Comparison of ENCODE assay signal across 10 mouse cellular contexts in the genomic region with DNA sequence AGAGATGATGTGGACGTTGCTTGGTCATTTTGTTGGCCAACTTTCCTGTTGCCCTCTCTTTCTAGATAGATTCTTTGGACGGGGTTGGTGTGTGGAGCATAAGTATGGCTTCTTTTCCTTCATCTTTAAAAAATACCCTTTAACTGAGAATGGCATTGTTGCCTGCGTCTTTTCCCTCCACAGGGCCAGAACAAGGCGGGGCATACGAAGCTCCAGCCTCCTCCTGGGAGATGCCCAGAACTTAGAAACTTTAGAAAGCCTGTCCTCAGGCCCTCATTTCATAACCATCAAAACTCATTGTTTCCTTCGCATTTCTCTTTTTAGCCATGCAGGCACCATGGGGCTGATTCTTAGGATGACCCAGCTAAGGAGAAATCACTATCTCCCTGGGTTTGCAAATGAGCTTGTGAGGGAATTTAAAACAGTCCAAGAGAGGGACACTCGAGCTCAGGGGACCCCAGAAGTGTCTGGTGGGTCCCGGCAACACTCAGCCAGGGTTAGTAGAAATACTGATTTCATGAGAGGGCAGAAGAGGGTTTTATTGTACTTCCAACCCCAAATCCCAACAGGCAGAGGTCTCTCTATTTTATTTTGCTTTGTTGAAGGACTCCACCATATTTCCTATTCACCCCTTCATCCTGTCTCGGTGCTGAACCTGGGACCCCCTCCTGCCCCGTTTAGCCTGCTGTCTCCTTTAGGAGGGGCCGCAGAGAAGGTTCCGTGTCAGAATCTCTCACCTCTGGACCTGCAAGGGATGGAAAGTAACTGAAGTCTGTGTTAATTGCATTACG.
DNase-seq lines count a peak whose midpoint lies in the region; ATAC-seq and TF ChIP-seq lines count a peak whose summit lies in the region.
"Had no signal": no experiment of that assay in that cellular context is flagged by ENCODE, and none has a peak within 500 bp of the region (broad histone marks: within the 10 kb centered on the region; RNA-seq: fewer than 3 reads in every experiment).

No protein-coding gene starts in this region.

- H3K9me3 ChIP-seq in kidney, embryonic 14.5 days (ENCODE audit: control insufficient read depth, low read length): peaks cover 7% of the 10 kb centered on the region; the same call in 1 of the 2 replicates
- peaks cover 7% of the 10 kb centered on the region; the same call in 1 of the 2 replicates for H3K9me3 ChIP-seq in embryonic facial prominence, embryonic 14.5 days (ENCODE audit: control insufficient read depth, low read length)
- peaks cover 6% of the 10 kb centered on the region; the same call in 1 of the 2 replicates for H3K9me3 ChIP-seq in hindbrain, embryonic 13.5 days
- H3K9me3 ChIP-seq in midbrain, postnatal 0 days (ENCODE audit: low read length): no peaks in the 10 kb centered on the region

- H3K4me3 ChIP-seq in kidney, embryonic 14.5 days (ENCODE audit: low read length): no peak overlapping the region
- H3K4me3 ChIP-seq in embryonic facial prominence, embryonic 14.5 days (ENCODE audit: low read depth, low read length): no peak overlapping the region
- H3K4me3 ChIP-seq in hindbrain, embryonic 13.5 days: 0 out of 2 replicates have a peak overlapping the region, but pooled peaks have one; percentile 10
- no peak overlapping the region for H3K4me3 ChIP-seq in midbrain, postnatal 0 days (ENCODE audit: low read depth, low read length)
- H3K4me3 ChIP-seq: myocyte had no signal

- no peak for TF ChIP-seq CTCF in midbrain, postnatal 0 days (IDR thresholded peaks at IDR 0.05)

- peaks cover 6% of the 10 kb centered on the region for H3K4me1 ChIP-seq in kidney, embryonic 14.5 days (ENCODE audit: control insufficient read depth, insufficient read depth, low read length)
- 0 out of 2 replicates have a peak, but pooled peaks cover 7% of the 10 kb centered on the region for H3K4me1 ChIP-seq in embryonic facial prominence, embryonic 14.5 days (ENCODE audit: control insufficient read depth, insufficient read depth, low read length)
- H3K4me1 ChIP-seq in hindbrain, embryonic 13.5 days (replicated peaks): peaks cover 35% of the 10 kb centered on the region
- no peaks in the 10 kb centered on the region for H3K4me1 ChIP-seq in midbrain, postnatal 0 days (ENCODE audit: insufficient read depth, low read length)

- H3K9ac ChIP-seq in kidney, embryonic 14.5 days (ENCODE audit: low read depth, low read length): no peak overlapping the region
- no peak overlapping the region for H3K9ac ChIP-seq in embryonic facial prominence, embryonic 14.5 days (ENCODE audit: low read depth, low read length)
- H3K9ac ChIP-seq in hindbrain, embryonic 13.5 days: no peak overlapping the region; the same call in 1 of the 2 replicates
- no peak overlapping the region for H3K9ac ChIP-seq in midbrain, postnatal 0 days (replicated peaks; ENCODE audit: low read length, poor library complexity, severe bottlenecking)

- peak overlapping the region; percentile 30 for H3K4me2 ChIP-seq in kidney, embryonic 14.5 days (replicated peaks; ENCODE audit: low read depth, low read length)
- peak overlapping the region; percentile 39 for H3K4me2 ChIP-seq in embryonic facial prominence, embryonic 14.5 days (ENCODE audit: low read depth, low read length)
- peak overlapping the region; percentile 45 for H3K4me2 ChIP-seq in hindbrain, embryonic 13.5 days
- peak overlapping the region; percentile 26 for H3K4me2 ChIP-seq in midbrain, postnatal 0 days (ENCODE audit: low read depth, low read length, poor library complexity, severe bottlenecking)

- H3K27me3 ChIP-seq in kidney, embryonic 14.5 days (ENCODE audit: control insufficient read depth, insufficient read depth, low read length): no peaks in the 10 kb centered on the region
- H3K27me3 ChIP-seq in embryonic facial prominence, embryonic 14.5 days (replicated peaks; ENCODE audit: control insufficient read depth, insufficient read depth, low read length): no peaks in the 10 kb centered on the region
- H3K27me3 ChIP-seq in hindbrain, embryonic 13.5 days: 0 out of 2 replicates have a peak, but pooled peaks cover 7% of the 10 kb centered on the region
- no peaks in the 10 kb centered on the region for H3K27me3 ChIP-seq in midbrain, postnatal 0 days (ENCODE audit: insufficient read depth, low read length)

- DNase-seq in kidney, adult 11 months: no peak
- DNase-seq in embryonic facial prominence, embryonic 14.5 days (ENCODE audit: low spot score): no peak
- no peak for DNase-seq in midbrain, postnatal 0 days (ENCODE audit: low spot score)
- no peak for DNase-seq in left cerebral cortex, postnatal 36 days (ENCODE audit: low spot score in 2 of 2)
- no peak for DNase-seq in adrenal gland, adult (ENCODE audit: inconsistent age in 2 of 2, low spot score in 1 of 2)
- no peak for DNase-seq in thymus, postnatal 0 days (ENCODE audit: low spot score)
- DNase-seq: thymus, postnatal 14 days had no signal

- 52% methylated on average over 13 of the region's 13 CpGs for WGBS in kidney, embryonic 14.5 days
- 42% methylated on average over 13 of the region's 13 CpGs for WGBS in embryonic facial prominence, embryonic 14.5 days
- 10% methylated on average over 13 of the region's 13 CpGs for WGBS in hindbrain, embryonic 13.5 days
- 23% methylated on average over 13 of the region's 13 CpGs for WGBS in midbrain, postnatal 0 days

- H3K27ac ChIP-seq in kidney, embryonic 14.5 days (ENCODE audit: low read depth, low read length): no peak overlapping the region
- H3K27ac ChIP-seq in embryonic facial prominence, embryonic 14.5 days (replicated peaks; ENCODE audit: low read depth, low read length): no peak overlapping the region
- peak overlapping the region; percentile 70 for H3K27ac ChIP-seq in hindbrain, embryonic 13.5 days
- no peak overlapping the region for H3K27ac ChIP-seq in midbrain, postnatal 0 days (ENCODE audit: low read depth, low read length)

- ATAC-seq in kidney, embryonic 14.5 days (ENCODE audit: low FRiP score, low TSS enrichment): no peak
- no peak for ATAC-seq in embryonic facial prominence, embryonic 14.5 days (ENCODE audit: low read depth)
- no peak for ATAC-seq in hindbrain, embryonic 13.5 days (ENCODE audit: low FRiP score)
- no peak for ATAC-seq in midbrain, postnatal 0 days (ENCODE audit: low FRiP score)

- intact Hi-C loops in left cerebral cortex, postnatal 36 days (cut with DNase I): no loop called here

- H3K36me3 ChIP-seq in kidney, embryonic 14.5 days (ENCODE audit: control insufficient read depth, insufficient read depth, low read length): no peaks in the 10 kb centered on the region
- H3K36me3 ChIP-seq in embryonic facial prominence, embryonic 14.5 days (ENCODE audit: control insufficient read depth, insufficient read depth, low read length): no peaks in the 10 kb centered on the region
- H3K36me3 ChIP-seq in hindbrain, embryonic 13.5 days: no peaks in the 10 kb centered on the region
- no peaks in the 10 kb centered on the region for H3K36me3 ChIP-seq in midbrain, postnatal 0 days (ENCODE audit: insufficient read depth, low read length)
